Mouse (Mus musculus): ENCODE measurements around the gene Tmx2. TPM values are rescaled to one million over a fixed set of nuclear protein-coding genes. Genes with fewer than 3 reads are reported as not detected.

The Tmx2 gene
- total RNA-seq, 2 experiments from 2014 or later, result 31.8 to 37.9 TPM

Other genes with a start within 250 kb of the Tmx2 start
- 15.2 and 37.8 TPM in 2 replicates for gene Tfpi, start 202.4 kb downstream of the Tmx2 start, total RNA-seq (2014; fragmentation: Nextera tagmentation)
- 49.2 and 60.6 TPM in 2 replicates for gene Tfpi, start 202.4 kb downstream of the Tmx2 start, total RNA-seq (2017)
- gene Ctnnd1, start 28.4 kb downstream of the Tmx2 start, total RNA-seq (2014; fragmentation: Nextera tagmentation), result 24.2 and 27.2 TPM in 2 replicates
- 14.9 and 20.1 TPM in 2 replicates for gene Ctnnd1, start 28.4 kb downstream of the Tmx2 start, total RNA-seq (2017)
- gene Btbd18, start 20.1 kb downstream of the Tmx2 start, total RNA-seq (2014; fragmentation: Nextera tagmentation), result not detected in 2 replicates
- not detected in 2 replicates for gene Btbd18, start 20.1 kb downstream of the Tmx2 start, total RNA-seq (2017)
- 164 and 169 TPM in 2 replicates for gene Selenoh, start 8.4 kb downstream of the Tmx2 start, total RNA-seq (2014; fragmentation: Nextera tagmentation)
- gene Selenoh, start 8.4 kb downstream of the Tmx2 start, total RNA-seq (2017), result 70.6 and 79.2 TPM in 2 replicates
- gene Gm28635, start 1.1 kb downstream of the Tmx2 start, total RNA-seq (2014; fragmentation: Nextera tagmentation), result 0.82 TPM in 1 of 2 replicates, not detected in the other
- gene Gm28635, start 1.1 kb downstream of the Tmx2 start, total RNA-seq (2017), result not detected in 2 replicates
- gene Med19, start 738 bp downstream of the Tmx2 start, total RNA-seq (2014; fragmentation: Nextera tagmentation), result 29.3 and 38.1 TPM in 2 replicates
- gene Med19, start 738 bp downstream of the Tmx2 start, total RNA-seq (2017), result 26.8 and 30.1 TPM in 2 replicates
- gene Zdhhc5, start 36.0 kb upstream of the Tmx2 start, total RNA-seq (2014; fragmentation: Nextera tagmentation), result 37.6 and 44.6 TPM in 2 replicates
- gene Zdhhc5, start 36.0 kb upstream of the Tmx2 start, total RNA-seq (2017), result 23.9 and 37.0 TPM in 2 replicates
- gene Clp1, start 48.2 kb upstream of the Tmx2 start, total RNA-seq (2014; fragmentation: Nextera tagmentation), result 35.4 and 38.0 TPM in 2 replicates
- gene Clp1, start 48.2 kb upstream of the Tmx2 start, total RNA-seq (2017), result 43.8 and 46.5 TPM in 2 replicates
- 0.39 and 1.6 TPM in 2 replicates for gene Ypel4, start 54.9 kb upstream of the Tmx2 start, total RNA-seq (2014; fragmentation: Nextera tagmentation)
- gene Ypel4, start 54.9 kb upstream of the Tmx2 start, total RNA-seq (2017), result 3.7 TPM in 1 of 2 replicates, not detected in the other
- gene Gm19426, start 64.5 kb upstream of the Tmx2 start, total RNA-seq (2014; fragmentation: Nextera tagmentation), result 0.98 TPM in 1 of 2 replicates, not detected in the other
- not detected in 2 replicates for gene Gm19426, start 64.5 kb upstream of the Tmx2 start, total RNA-seq (2017)
- not detected in 2 replicates for gene Serping1, start 96.3 kb upstream of the Tmx2 start, total RNA-seq (2014; fragmentation: Nextera tagmentation)
- not detected in 2 replicates for gene Serping1, start 96.3 kb upstream of the Tmx2 start, total RNA-seq (2017)
- gene Ube2l6, start 119.7 kb upstream of the Tmx2 start, total RNA-seq (2014; fragmentation: Nextera tagmentation), result 37.2 and 56.9 TPM in 2 replicates
- 35.3 and 56.3 TPM in 2 replicates for gene Ube2l6, start 119.7 kb upstream of the Tmx2 start, total RNA-seq (2017)
- not detected in 2 replicates for gene Smtnl1, start 143.5 kb upstream of the Tmx2 start, total RNA-seq (2014; fragmentation: Nextera tagmentation)
- not detected in 2 replicates for gene Smtnl1, start 143.5 kb upstream of the Tmx2 start, total RNA-seq (2017)
- gene Timm10, start 147.9 kb upstream of the Tmx2 start, total RNA-seq (2014; fragmentation: Nextera tagmentation), result 91.6 and 94.6 TPM in 2 replicates
- 48.9 and 88.0 TPM in 2 replicates for gene Timm10, start 147.9 kb upstream of the Tmx2 start, total RNA-seq (2017)
- 96.3 and 117 TPM in 2 replicates for gene Slc43a1, start 159.7 kb upstream of the Tmx2 start, total RNA-seq (2014; fragmentation: Nextera tagmentation)
- gene Slc43a1, start 159.7 kb upstream of the Tmx2 start, total RNA-seq (2017), result 40.1 and 70.3 TPM in 2 replicates
- not detected in 2 replicates for gene Rtn4rl2, start 207.6 kb upstream of the Tmx2 start, total RNA-seq (2014; fragmentation: Nextera tagmentation)
- gene Rtn4rl2, start 207.6 kb upstream of the Tmx2 start, total RNA-seq (2017), result not detected in 2 replicates

Data from megakaryocyte-erythroid progenitor cell, adult 5-6 weeks (primary cell).